Mouse (Mus musculus) myocyte (in vitro differentiated cells): Measurements from ENCODE around the gene Meaf6.

Experiments used
- CEBPB ChIP-seq: IDR thresholded peaks from 2 replicates; pipeline ENCODE4 v1.6.1; 2011; ENCODE audit warnings: mild to moderate bottlenecking, moderate library complexity; ENCODE audit not compliant: poor library complexity, insufficient read depth, severe bottlenecking
- E2F4 ChIP-seq: IDR thresholded peaks from one replicate; pipeline ENCODE4 v1.6.1; 2011; ENCODE audit warnings: mild to moderate bottlenecking, control low read depth, moderate library complexity; ENCODE audit not compliant: insufficient read depth
- MAX ChIP-seq: IDR thresholded peaks from one replicate; pipeline ENCODE4 v1.6.1; 2011; ENCODE audit warnings: low read depth, mild to moderate bottlenecking, control low read depth
- MYOD1 ChIP-seq, 3 experiments: IDR thresholded peaks; one replicate each; pipeline ENCODE4 v1.6.1; 2011; ENCODE audit warnings: control low read depth in 2 of 3, low read depth in 2 of 3, mild to moderate bottlenecking in 2 of 3, moderate library complexity in 1 of 3; ENCODE audit not compliant: insufficient read length in 2 of 3, control insufficient read depth in 1 of 3
- MYOG ChIP-seq, 3 experiments: IDR thresholded peaks; one replicate each; pipeline ENCODE4 v1.6.1; 2011; ENCODE audit warnings: control low read depth in 2 of 3, low read depth in 2 of 3, mild to moderate bottlenecking in 2 of 3; ENCODE audit not compliant: insufficient read length in 2 of 3, control insufficient read depth in 1 of 3, insufficient read depth in 1 of 3
- POLR2A ChIP-seq: IDR thresholded peaks from one replicate; pipeline ENCODE4 v1.6.1; 2011; ENCODE audit warnings: low read depth, mild to moderate bottlenecking, control low read depth, moderate library complexity; ENCODE audit not compliant: insufficient read length
- POLR2AphosphoS2 ChIP-seq: IDR thresholded peaks from one replicate; pipeline ENCODE4 v1.6.1; 2011; ENCODE audit warnings: low read depth, control low read depth; ENCODE audit not compliant: insufficient read length
- REST ChIP-seq: IDR thresholded peaks from one replicate; pipeline ENCODE4 v1.6.1; 2011; ENCODE audit warnings: mild to moderate bottlenecking, control low read depth, moderate library complexity; ENCODE audit not compliant: insufficient read depth, insufficient read length
- TCF12 ChIP-seq: IDR thresholded peaks from one replicate; pipeline ENCODE4 v1.6.1; 2011; ENCODE audit warnings: mild to moderate bottlenecking, control low read depth; ENCODE audit not compliant: poor library complexity, insufficient read depth, severe bottlenecking
- TCF3 ChIP-seq: IDR thresholded peaks from one replicate; pipeline ENCODE4 v1.6.1; 2011; ENCODE audit warnings: low read depth, control low read depth; ENCODE audit not compliant: insufficient read length
- USF1 ChIP-seq: IDR thresholded peaks from one replicate; pipeline ENCODE4 v1.6.1; 2011; ENCODE audit warnings: low read depth, mild to moderate bottlenecking, control low read depth, moderate library complexity

GRCm38 (mm10) chr4:125124424-125125209 is 39.7 kb downstream of the Meaf6 start:
- TF ChIP-seq POLR2A (peak; percentile 59), REST (no peak), MYOG (IDR thresholded peaks at IDR 0.05; ENCODE audit: control insufficient read depth in 1 of 3, insufficient read depth in 1 of 3, insufficient read length in 2 of 3, low read depth in 2 of 3) (peak; percentile 41 to 90 (median 80)), USF1 (no peak), E2F4 (no peak), CEBPB (no peak), MYOD1 (IDR thresholded peaks at IDR 0.05; ENCODE audit: control insufficient read depth in 1 of 3, insufficient read length in 2 of 3, low read depth in 2 of 3) (peak in 2 of 3 experiments; percentile 86), TCF12 (peak; percentile 20), POLR2AphosphoS2 (peak; percentile 77), MAX (no peak), TCF3 (no peak)
